Mouse (Mus musculus): ENCODE data around the gene Actn4.

The Actn4 gene

DNA sequence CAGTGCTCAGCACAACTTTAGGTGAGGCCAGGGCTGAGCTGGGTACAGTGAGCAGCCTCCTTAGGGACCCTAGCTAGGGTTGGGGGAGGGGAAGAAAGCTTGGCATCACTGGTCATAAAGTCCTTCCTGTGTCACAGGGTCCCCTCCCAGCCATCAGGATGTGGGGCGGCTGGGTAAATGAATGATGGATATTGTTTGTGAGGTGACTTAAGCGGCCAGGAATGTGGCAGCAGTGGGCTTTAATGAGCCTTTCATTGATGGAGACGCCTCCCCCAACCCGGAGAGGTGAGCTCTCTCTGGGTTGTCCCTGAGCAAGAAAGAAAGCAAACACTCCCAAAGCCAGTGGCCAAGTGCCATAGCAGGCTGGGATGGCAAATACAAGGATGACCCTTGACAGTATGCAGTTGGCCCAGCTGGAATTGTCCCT is 38.3 kb downstream of the Actn4 start:
- no peak for DNase-seq (ENCODE audit: low spot score)

DNA sequence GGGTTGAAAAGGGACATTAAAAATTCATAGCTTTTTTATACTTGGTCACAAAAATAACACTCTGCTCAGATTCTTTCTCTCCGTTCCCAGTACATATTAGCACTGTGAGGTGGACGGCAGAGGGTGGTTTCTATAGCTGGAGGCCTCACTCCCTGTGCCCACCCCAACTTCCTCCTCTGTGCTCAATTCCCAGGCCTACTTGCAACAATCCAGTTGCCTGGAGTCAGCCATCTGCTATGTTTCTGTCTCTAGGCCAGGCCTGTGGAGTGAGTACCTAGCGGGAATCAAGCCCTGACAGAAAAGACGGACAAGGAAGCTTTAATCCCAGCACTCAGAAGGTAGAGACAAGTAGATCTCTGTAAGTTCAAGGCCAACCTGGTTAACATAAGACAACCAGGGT is 39.5 kb downstream of the Actn4 start:
- no peak for DNase-seq (ENCODE audit: low spot score)

- peak; percentile 17 for DNase-seq (ENCODE audit: low spot score)
These were observed 40.2 kb downstream of the Actn4 start for GRCm38 (mm10) chr7:28921722-28922465.

GRCm38 (mm10) chr7:28921178-28921577 is 41.0 kb downstream of the Actn4 start:
- DNase-seq (ENCODE audit: low spot score), result no peak

DNA sequence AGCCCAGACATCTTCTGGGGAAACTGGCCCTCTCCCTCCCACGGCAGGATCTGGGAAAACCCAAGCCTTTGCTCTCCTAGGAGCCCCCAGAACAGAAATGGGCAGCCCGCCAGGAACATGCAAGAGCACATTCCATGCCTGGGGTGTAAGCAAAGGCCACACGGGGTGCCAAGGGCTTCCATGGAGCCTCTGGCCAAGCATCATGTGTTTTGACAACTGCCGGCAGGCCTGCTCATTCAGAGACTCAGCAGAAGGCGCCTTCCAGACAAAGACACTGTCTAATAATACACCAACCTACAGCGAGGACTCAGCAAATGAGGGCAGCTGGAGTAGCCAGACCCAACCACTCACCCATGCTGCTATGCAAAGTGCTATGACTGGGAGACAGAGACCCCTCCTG is 42.3 kb downstream of the Actn4 start:
- DNase-seq (ENCODE audit: low spot score), result peak; percentile 63

DNA sequence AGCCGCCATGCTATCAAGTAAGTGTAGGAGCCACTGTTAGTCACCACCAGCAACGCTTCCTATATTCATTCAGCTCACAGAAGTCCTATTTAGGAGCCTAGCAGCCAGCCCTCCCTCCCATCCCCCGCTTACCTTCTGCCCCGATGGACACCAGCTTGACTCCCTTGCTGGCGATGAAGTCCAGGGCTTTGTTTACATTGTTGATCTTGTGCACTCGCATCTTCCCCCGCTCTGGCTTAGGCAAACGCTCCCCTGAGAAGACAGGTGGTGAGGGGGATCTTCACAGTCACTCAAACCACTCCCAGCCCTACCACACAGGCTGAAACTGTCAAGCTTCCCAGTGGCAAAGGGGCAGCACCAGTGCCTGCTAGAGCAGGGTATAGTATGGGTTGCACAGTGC is 43.6 kb downstream of the Actn4 start:
- no peak for DNase-seq (ENCODE audit: low spot score)

DNA sequence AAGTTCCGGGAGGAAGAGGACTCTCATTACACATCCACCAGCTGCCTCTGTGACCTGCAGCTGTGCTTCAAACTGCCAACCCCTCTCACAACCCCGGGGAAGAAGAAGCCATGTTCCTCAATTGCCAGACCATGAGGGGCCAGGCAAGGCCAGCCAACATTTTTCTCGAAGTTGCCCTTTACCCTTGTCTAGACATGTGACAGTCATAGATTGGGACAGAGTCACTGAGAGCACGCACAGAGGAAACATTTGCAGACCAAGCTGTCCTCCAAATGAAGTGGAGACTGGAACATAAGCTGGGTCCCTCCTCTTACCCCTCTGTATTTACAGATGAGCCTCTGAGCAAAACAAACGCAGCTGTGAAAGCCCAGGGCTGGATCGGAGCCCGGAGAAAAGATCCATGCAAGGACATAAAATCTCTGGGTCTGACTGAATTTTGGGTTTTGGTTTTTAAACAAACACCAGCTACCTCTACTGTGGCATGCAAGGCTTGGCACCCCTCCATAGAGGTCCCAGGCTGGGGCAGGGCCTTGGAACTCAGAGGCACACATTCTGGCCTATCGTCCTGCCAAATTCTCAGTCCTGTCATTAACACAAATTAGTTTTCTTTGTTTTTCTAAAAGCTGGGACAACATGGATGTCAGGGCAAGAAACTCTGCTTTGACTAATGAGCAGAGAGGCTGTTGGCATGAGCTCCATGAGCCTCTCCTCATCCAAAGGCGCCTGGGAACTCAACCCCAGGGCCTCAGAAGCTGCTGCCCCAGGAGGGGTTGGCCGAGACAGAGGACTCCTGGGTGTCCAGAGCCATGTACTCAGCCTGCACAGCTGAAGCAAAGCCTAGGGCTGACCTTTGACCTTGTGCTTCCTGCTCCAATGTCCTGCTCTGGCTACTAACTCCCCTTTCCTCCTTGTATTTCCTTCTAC is 44.4 kb downstream of the Actn4 start:
- no peak for DNase-seq (ENCODE audit: low spot score)

DNA sequence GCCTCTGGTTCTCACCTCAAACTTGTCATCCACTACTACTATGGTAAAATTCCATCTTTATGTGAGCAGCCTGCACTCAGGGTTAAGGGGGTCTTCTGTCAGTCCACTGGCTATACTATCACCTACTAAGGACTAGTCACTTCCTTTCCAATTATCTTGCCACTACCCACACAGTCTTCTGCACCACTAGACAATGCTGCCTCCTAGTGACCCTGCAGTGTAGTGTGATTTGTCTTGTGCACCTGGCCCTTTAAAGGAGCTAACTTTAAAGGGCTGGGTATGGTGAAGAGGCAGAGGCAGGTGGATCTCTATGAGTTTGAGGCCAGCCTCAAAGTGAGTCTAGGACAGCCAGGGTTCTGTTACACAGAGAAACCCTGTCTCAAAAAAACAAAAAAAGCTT is 45.6 kb downstream of the Actn4 start:
- DNase-seq (ENCODE audit: low spot score), result no peak

DNA sequence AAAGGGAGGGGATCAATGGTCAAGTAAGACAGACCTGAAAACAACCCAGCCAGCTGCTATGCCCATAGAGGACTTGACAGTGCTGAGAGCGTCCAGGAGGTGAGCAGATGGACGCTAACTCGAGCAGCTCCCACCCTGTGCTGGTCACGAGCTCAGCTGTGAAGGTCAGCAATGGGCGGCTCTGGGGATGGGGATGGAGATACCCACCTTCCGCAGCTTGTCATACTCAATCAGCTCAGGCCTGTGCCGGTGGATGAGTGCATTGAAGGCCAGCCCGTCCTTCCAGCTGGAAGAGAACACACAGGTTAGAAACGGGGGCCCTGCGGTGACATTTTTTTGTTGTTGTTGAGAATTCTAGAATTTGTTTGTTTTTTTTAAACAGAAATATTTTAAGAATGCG is 49.0 kb downstream of the Actn4 start:
- DNase-seq (ENCODE audit: low spot score), result no peak

DNA sequence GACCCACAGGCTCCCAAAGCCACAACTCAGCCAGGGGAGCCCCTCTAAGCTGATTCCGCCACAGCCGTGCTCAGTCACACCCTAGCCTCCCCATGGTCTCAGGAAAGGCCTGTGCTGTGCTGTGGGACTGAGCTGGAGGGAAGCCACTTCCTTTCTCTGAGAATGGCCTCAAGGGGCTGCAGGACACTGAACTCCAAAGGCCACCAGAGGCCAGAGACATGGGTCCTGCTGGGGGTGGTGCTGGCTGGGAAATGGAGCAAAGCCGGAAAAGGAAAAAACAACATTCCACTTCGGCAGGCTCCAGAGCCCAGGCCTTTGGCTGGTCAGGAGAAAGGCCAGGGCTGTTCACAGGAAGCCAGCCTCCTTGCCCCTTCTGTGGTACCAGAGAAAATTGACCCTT is 50.5 kb downstream of the Actn4 start:
- DNase-seq (ENCODE audit: low spot score), result no peak

GRCm38 (mm10) chr7:28907195-28907594 is 54.9 kb downstream of the Actn4 start:
- no peak for DNase-seq (ENCODE audit: low spot score)

GRCm38 (mm10) chr7:28903778-28904177 is 58.4 kb downstream of the Actn4 start:
- no peak for DNase-seq (ENCODE audit: low spot score)

- peak; percentile 21 for DNase-seq (ENCODE audit: low spot score)
These were observed 59.3 kb downstream of the Actn4 start for GRCm38 (mm10) chr7:28902809-28903208.

- DNase-seq (ENCODE audit: low spot score), result no peak
These were observed 60.0 kb downstream of the Actn4 start for GRCm38 (mm10) chr7:28902180-28902579.

DNA sequence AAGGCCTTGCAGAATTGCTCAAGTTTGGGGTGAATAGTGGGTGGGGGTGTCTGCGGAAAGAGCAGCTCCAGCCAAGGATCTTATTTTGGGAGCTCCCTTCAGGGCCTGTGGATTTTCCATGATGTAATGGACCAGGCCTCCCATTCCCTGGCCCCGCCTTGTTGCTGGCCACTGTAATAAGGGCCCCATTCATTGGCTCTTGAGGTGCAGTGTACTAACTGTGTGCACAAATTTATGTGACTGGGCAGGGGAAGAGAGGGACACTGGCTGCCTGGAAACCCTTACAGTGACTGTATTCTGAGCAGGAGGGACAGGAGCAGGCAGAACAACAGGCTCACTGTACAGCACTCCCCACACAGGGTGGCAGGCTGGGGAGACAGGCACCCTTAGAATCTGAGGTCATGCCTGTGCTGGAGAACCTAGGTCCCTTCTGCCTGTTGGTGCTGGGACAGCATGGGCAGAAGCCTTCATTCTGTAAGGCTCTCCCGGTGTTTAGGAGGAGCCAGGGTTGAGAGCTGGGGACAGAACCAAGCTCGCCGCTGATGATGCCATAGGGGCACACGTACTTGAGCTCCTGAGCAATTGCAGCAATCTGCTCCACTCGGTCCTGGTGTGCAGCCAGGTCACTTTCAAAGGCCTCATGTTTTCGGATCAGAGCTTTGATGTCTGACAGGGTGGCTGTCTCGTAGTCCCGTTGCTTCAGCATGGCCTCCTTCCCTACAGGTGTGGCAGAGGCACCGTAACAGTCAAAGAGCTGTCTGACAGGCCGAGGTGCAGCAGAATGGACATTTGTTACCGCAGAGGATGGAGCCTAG is 60.6 kb downstream of the Actn4 start:
- DNase-seq (ENCODE audit: low spot score), result peak; percentile 59

DNA sequence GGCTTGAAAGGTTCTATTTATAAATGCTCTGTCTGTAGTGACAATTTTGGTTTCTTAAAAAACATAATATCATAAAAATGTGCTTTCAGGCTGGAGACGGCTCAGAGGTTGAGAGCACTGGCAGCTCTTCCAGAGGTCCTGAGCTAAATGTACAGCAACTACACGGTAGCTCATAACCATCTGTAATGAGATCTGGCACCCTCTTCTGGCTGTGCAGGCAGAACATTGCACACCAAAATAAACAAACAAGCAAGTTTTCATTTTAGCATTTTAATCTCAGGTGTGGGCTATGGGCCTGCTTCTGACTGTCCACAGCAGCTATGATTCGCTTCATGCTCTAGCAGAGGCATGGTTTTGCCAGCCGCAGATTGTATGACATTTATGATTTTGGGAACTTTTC is 62.2 kb downstream of the Actn4 start:
- DNase-seq (ENCODE audit: low spot score), result no peak

DNA sequence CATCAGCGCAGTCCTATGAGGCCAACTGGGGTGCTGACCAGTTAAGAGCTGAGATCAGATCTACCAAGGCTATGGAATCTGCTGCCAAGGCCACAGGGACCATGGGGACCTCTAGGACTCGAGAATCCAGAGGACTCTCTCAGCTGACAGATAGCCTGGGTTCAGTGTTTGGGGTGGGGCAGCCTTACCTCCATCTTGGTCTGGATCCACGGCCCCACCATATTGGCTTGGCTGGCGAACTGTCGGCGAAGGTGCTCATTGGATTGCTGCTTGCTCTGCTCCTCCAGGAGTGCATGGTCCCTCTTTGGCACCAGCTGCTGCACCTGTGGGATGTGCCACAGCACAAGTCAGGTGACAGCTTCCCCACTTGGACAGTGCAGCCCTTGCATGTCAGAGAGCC is 64.5 kb downstream of the Actn4 start:
- no peak for DNase-seq (ENCODE audit: low spot score)

- DNase-seq (ENCODE audit: low spot score), result peak; percentile 25
These were observed 67.2 kb downstream of the Actn4 start for GRCm38 (mm10) chr7:28894942-28895341.

- DNase-seq (ENCODE audit: low spot score), result peak; percentile 80
These were observed 68.4 kb downstream of the Actn4 start for GRCm38 (mm10) chr7:28893643-28894265.

GRCm38 (mm10) chr7:28892601-28893000 is 69.5 kb downstream of the Actn4 start:
- DNase-seq (ENCODE audit: low spot score), result no peak

DNA sequence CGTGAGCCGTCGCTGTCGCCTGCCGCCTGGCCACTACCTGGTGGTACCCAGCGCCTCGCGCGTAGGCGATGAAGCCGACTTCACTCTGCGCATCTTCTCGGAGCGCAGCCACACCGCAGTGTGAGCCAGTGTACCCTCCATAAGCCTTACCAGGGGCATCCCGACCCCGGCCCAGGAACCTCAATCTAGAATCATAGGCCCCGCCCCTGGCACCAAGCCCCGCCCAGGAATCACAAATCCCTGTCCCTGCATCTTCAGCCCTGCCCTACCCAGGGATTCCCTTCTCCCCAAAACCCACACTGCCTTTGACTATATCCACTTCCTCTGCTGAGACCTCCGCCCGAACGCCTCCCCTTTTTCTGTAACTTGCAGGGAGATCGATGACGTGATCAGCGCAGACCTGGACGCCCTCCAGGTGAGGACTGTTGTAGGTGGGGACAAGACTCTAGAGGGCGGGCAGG is 73.4 kb downstream of the Actn4 start:
- no peak for DNase-seq (ENCODE audit: low spot score)

DNA sequence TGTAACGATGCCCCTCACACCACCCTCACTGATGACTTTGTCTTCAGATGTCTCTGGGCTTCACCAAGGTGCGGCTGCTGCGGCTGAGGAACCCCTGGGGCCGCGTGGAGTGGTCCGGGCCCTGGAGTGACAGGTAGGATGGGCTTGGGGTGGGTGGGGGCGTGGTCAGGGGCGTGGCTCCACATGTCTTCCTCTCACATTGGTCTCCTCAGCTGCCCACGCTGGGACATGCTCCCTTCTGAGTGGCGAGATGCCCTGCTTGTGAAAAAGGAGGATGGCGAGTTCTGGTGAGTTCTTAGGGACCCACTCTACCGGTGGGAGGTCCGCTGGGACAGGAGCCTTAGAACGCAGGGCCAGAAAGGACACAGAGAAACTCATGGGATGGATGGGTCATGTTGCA is 75.7 kb downstream of the Actn4 start:
- DNase-seq (ENCODE audit: low spot score), result no peak
